Mouse (Mus musculus): ENCODE results near the gene Taf11.

The Taf11 gene

GRCm38 (mm10) chr17:27909622-27910500 is at the start of gene Taf11:
Gene Taf11, minus strand, starts transcription at chr17:27909844.
- DNase-seq, result peak; percentile 29

GRCm38 (mm10) chr17:27957649-27958048 is 48.0 kb upstream of the Taf11 start:
- no peak for DNase-seq

- DNase-seq, result peak; percentile 45
Observed at GRCm38 (mm10) chr17:27954629-27955402, 45.2 kb upstream of the Taf11 start.

- DNase-seq, result no peak
Observed at GRCm38 (mm10) chr17:27953136-27953535, 43.5 kb upstream of the Taf11 start.

GRCm38 (mm10) chr17:27947155-27947554 is 37.5 kb upstream of the Taf11 start:
- no peak for DNase-seq

- DNase-seq, result no peak
Observed at GRCm38 (mm10) chr17:27946371-27946770, 36.7 kb upstream of the Taf11 start.

GRCm38 (mm10) chr17:27945546-27946216 is 36.0 kb upstream of the Taf11 start:
- DNase-seq, result peak; percentile 90

- no peak for DNase-seq
Observed at GRCm38 (mm10) chr17:27942131-27942530, 32.5 kb upstream of the Taf11 start.

GRCm38 (mm10) chr17:27941698-27942097 is 32.1 kb upstream of the Taf11 start:
- DNase-seq, result no peak

- DNase-seq, result no peak
Observed at GRCm38 (mm10) chr17:27941178-27941577, 31.5 kb upstream of the Taf11 start.

- no peak for DNase-seq
Observed at GRCm38 (mm10) chr17:27940352-27940751, 30.7 kb upstream of the Taf11 start.

- no peak for DNase-seq
Observed at GRCm38 (mm10) chr17:27939028-27939427, 29.4 kb upstream of the Taf11 start.

GRCm38 (mm10) chr17:27938121-27938754 is 28.6 kb upstream of the Taf11 start:
- DNase-seq, result peak; percentile 52

GRCm38 (mm10) chr17:27937054-27937615 is 27.5 kb upstream of the Taf11 start:
- no peak for DNase-seq

- DNase-seq, result no peak
Observed at GRCm38 (mm10) chr17:27935091-27935490, 25.4 kb upstream of the Taf11 start.

- DNase-seq, result no peak
Observed at GRCm38 (mm10) chr17:27934136-27934910, 24.7 kb upstream of the Taf11 start.

GRCm38 (mm10) chr17:27931826-27932225 is 22.2 kb upstream of the Taf11 start:
- no peak for DNase-seq

GRCm38 (mm10) chr17:27930291-27930690 is 20.6 kb upstream of the Taf11 start:
- no peak for DNase-seq

GRCm38 (mm10) chr17:27925504-27925903 is 15.9 kb upstream of the Taf11 start:
- no peak for DNase-seq

- DNase-seq, result no peak
Observed at GRCm38 (mm10) chr17:27925054-27925453, 15.4 kb upstream of the Taf11 start.

- DNase-seq, result no peak
Observed at GRCm38 (mm10) chr17:27922174-27922712, 12.6 kb upstream of the Taf11 start.
